Mouse (Mus musculus): ENCODE data around the gene Tmem109. TPM values are rescaled to one million over a fixed set of nuclear protein-coding genes. Genes with fewer than 3 reads are reported as not detected.

The Tmem109 gene
- 20.0 and 20.6 TPM in 2 replicates for polyA plus RNA-seq (2015; fragmentation: Nextera tagmentation; extraction: Ambion mirVana)

- under 1% methylated on average over 49 of the region's 49 CpGs for WGBS (ENCODE audit: insufficient replicate concordance)
- peak within 1 kb of the TSS; percentile 94 for H3K4me2 ChIP-seq
Observed at GRCm38 (mm10) chr19:10881426-10882154, at the start of gene Tmem109. Tmem109 (minus strand) TSS chr19:10882001.

GRCm38 (mm10) chr19:10930641-10931040 is 48.8 kb upstream of the Tmem109 start:
- no peak overlapping the region for H3K4me3 ChIP-seq (replicated peaks)
- no peaks in the 10 kb centered on the region for H3K27me3 ChIP-seq
- H3K27ac ChIP-seq (replicated peaks) = no peak overlapping the region
- 0 out of 2 replicates have a peak, but pooled peaks cover 4% of the 10 kb centered on the region for H3K4me1 ChIP-seq (replicated peaks)
- H3K9me3 ChIP-seq (replicated peaks) = no peaks in the 10 kb centered on the region
- no peak overlapping the region for H3K4me2 ChIP-seq
- WGBS (ENCODE audit: insufficient replicate concordance) = 39% methylated on average over 2 of the region's 2 CpGs
- no peaks in the 10 kb centered on the region for H3K36me3 ChIP-seq (replicated peaks)
- H3K9ac ChIP-seq = no peak overlapping the region
- no peak for ATAC-seq (ENCODE audit: insufficient read depth)

More at GRCm38 (mm10) chr19:10881426-10882154, at the start of gene Tmem109:
- no peaks in the 10 kb centered on the region for H3K9me3 ChIP-seq (replicated peaks)
- no peaks in the 10 kb centered on the region for H3K36me3 ChIP-seq (replicated peaks)
- H3K27ac ChIP-seq (replicated peaks) = peak within 1 kb of the TSS; percentile 55
- H3K9ac ChIP-seq = peak within 1 kb of the TSS; percentile 56
- no peaks in the 10 kb centered on the region for H3K27me3 ChIP-seq
- ATAC-seq (ENCODE audit: insufficient read depth) = peak; percentile 84
- H3K4me1 ChIP-seq (replicated peaks) = peaks cover 31% of the 10 kb centered on the region
- H3K4me3 ChIP-seq (replicated peaks) = peak within 1 kb of the TSS; percentile 60

GRCm38 (mm10) chr19:10926666-10927065 is 44.9 kb upstream of the Tmem109 start:
- Histone ChIP-seq H3K36me3 (replicated peaks) (no peaks in the 10 kb centered on the region), H3K9ac (no peak overlapping the region), H3K4me3 (replicated peaks) (no peak overlapping the region), H3K9me3 (replicated peaks) (no peaks in the 10 kb centered on the region), H3K27me3 (no peaks in the 10 kb centered on the region), H3K27ac (replicated peaks) (no peak overlapping the region), H3K4me1 (replicated peaks) (0 out of 2 replicates have a peak, but pooled peaks cover 2% of the 10 kb centered on the region), H3K4me2 (no peak overlapping the region)
- 52% methylated on average over 4 of the region's 4 CpGs for WGBS (ENCODE audit: insufficient replicate concordance)
- no peak for ATAC-seq (ENCODE audit: insufficient read depth)

GRCm38 (mm10) chr19:10926123-10926621 is 44.4 kb upstream of the Tmem109 start:
- no peaks in the 10 kb centered on the region for H3K27me3 ChIP-seq
- no peaks in the 10 kb centered on the region for H3K9me3 ChIP-seq (replicated peaks)
- WGBS (ENCODE audit: insufficient replicate concordance) = 53% methylated on average over 6 of the region's 6 CpGs
- no peak overlapping the region for H3K9ac ChIP-seq
- H3K36me3 ChIP-seq (replicated peaks) = no peaks in the 10 kb centered on the region
- H3K27ac ChIP-seq (replicated peaks) = no peak overlapping the region
- H3K4me2 ChIP-seq = no peak overlapping the region
- 0 out of 2 replicates have a peak, but pooled peaks cover 2% of the 10 kb centered on the region for H3K4me1 ChIP-seq (replicated peaks)
- no peak for ATAC-seq (ENCODE audit: insufficient read depth)
- no peak overlapping the region for H3K4me3 ChIP-seq (replicated peaks)

- Histone ChIP-seq H3K9me3 (replicated peaks) (no peaks in the 10 kb centered on the region), H3K36me3 (replicated peaks) (no peaks in the 10 kb centered on the region), H3K27me3 (no peaks in the 10 kb centered on the region), H3K4me1 (replicated peaks) (no peaks in the 10 kb centered on the region), H3K4me2 (no peak overlapping the region), H3K4me3 (replicated peaks) (no peak overlapping the region), H3K9ac (no peak overlapping the region), H3K27ac (replicated peaks) (no peak overlapping the region)
- ATAC-seq (ENCODE audit: insufficient read depth) = no peak
- 42% methylated on average over 4 of the region's 4 CpGs for WGBS (ENCODE audit: insufficient replicate concordance)
Observed at GRCm38 (mm10) chr19:10924220-10924619, 42.4 kb upstream of the Tmem109 start.

- Histone ChIP-seq H3K4me1 (replicated peaks) (no peaks in the 10 kb centered on the region; the same call in 1 of the 2 replicates), H3K4me3 (replicated peaks) (no peak overlapping the region), H3K36me3 (replicated peaks) (no peaks in the 10 kb centered on the region), H3K9ac (no peak overlapping the region), H3K27me3 (no peaks in the 10 kb centered on the region), H3K4me2 (no peak overlapping the region), H3K27ac (replicated peaks) (no peak overlapping the region), H3K9me3 (replicated peaks) (no peaks in the 10 kb centered on the region)
- ATAC-seq (ENCODE audit: insufficient read depth) = no peak
- 45% methylated on average over 3 of the region's 3 CpGs for WGBS (ENCODE audit: insufficient replicate concordance)
Observed at GRCm38 (mm10) chr19:10921058-10921457, 39.3 kb upstream of the Tmem109 start.

GRCm38 (mm10) chr19:10920532-10920931 is 38.7 kb upstream of the Tmem109 start, which contains the start of gene Zp1:
Zp1 (minus strand) TSS chr19:10920632.
- WGBS (ENCODE audit: insufficient replicate concordance) = 49% methylated on average over 2 of the region's 2 CpGs
- Histone ChIP-seq H3K27me3 (0 out of 2 replicates have a peak, but pooled peaks cover 2% of the 10 kb centered on the region), H3K9ac (no peak within 1 kb of the TSS), H3K9me3 (replicated peaks) (no peaks in the 10 kb centered on the region), H3K4me1 (replicated peaks) (no peaks in the 10 kb centered on the region; the same call in 1 of the 2 replicates), H3K4me2 (no peak within 1 kb of the TSS), H3K36me3 (replicated peaks) (no peaks in the 10 kb centered on the region), H3K4me3 (replicated peaks) (no peak within 1 kb of the TSS), H3K27ac (replicated peaks) (no peak within 1 kb of the TSS)
- ATAC-seq (ENCODE audit: insufficient read depth) = no peak

- ATAC-seq (ENCODE audit: insufficient read depth) = no peak
- Histone ChIP-seq H3K27me3 (0 out of 2 replicates have a peak, but pooled peaks cover 16% of the 10 kb centered on the region), H3K9me3 (replicated peaks) (no peaks in the 10 kb centered on the region), H3K4me3 (replicated peaks) (no peak overlapping the region), H3K9ac (no peak overlapping the region), H3K36me3 (replicated peaks) (no peaks in the 10 kb centered on the region), H3K4me2 (no peak overlapping the region), H3K27ac (replicated peaks) (no peak overlapping the region), H3K4me1 (replicated peaks) (no peaks in the 10 kb centered on the region; the same call in 1 of the 2 replicates)
- WGBS (ENCODE audit: insufficient replicate concordance) = 68% methylated on average over 10 of the region's 10 CpGs
Observed at GRCm38 (mm10) chr19:10918321-10918991, 36.7 kb upstream of the Tmem109 start.

- no peak for ATAC-seq (ENCODE audit: insufficient read depth)
- H3K4me3 ChIP-seq (replicated peaks) = no peak overlapping the region
- 0 out of 2 replicates have a peak, but pooled peaks cover 16% of the 10 kb centered on the region for H3K27me3 ChIP-seq
- no peak overlapping the region for H3K4me2 ChIP-seq
- H3K9me3 ChIP-seq (replicated peaks) = no peaks in the 10 kb centered on the region
- 39% methylated on average over 5 of the region's 5 CpGs for WGBS (ENCODE audit: insufficient replicate concordance)
- H3K4me1 ChIP-seq (replicated peaks) = no peaks in the 10 kb centered on the region; the same call in 1 of the 2 replicates
- H3K9ac ChIP-seq = no peak overlapping the region
- no peak overlapping the region for H3K27ac ChIP-seq (replicated peaks)
- no peaks in the 10 kb centered on the region for H3K36me3 ChIP-seq (replicated peaks)
Observed at GRCm38 (mm10) chr19:10916506-10916905, 34.7 kb upstream of the Tmem109 start.

- Histone ChIP-seq H3K9me3 (replicated peaks) (no peaks in the 10 kb centered on the region), H3K36me3 (replicated peaks) (no peaks in the 10 kb centered on the region), H3K4me2 (no peak overlapping the region), H3K4me3 (replicated peaks) (no peak overlapping the region), H3K27ac (replicated peaks) (no peak overlapping the region), H3K9ac (no peak overlapping the region), H3K27me3 (0 out of 2 replicates have a peak, but pooled peaks cover 16% of the 10 kb centered on the region), H3K4me1 (replicated peaks) (no peaks in the 10 kb centered on the region; the same call in 1 of the 2 replicates)
- 33% methylated on average over 2 of the region's 2 CpGs for WGBS (ENCODE audit: insufficient replicate concordance)
- ATAC-seq (ENCODE audit: insufficient read depth) = no peak
Observed at GRCm38 (mm10) chr19:10914870-10915269, 33.1 kb upstream of the Tmem109 start.

- Histone ChIP-seq H3K9me3 (replicated peaks) (no peaks in the 10 kb centered on the region), H3K27me3 (0 out of 2 replicates have a peak, but pooled peaks cover 16% of the 10 kb centered on the region), H3K36me3 (replicated peaks) (no peaks in the 10 kb centered on the region), H3K9ac (no peak overlapping the region), H3K4me1 (replicated peaks) (no peaks in the 10 kb centered on the region; the same call in 1 of the 2 replicates), H3K4me3 (replicated peaks) (no peak overlapping the region), H3K4me2 (no peak overlapping the region), H3K27ac (replicated peaks) (no peak overlapping the region)
- WGBS (ENCODE audit: insufficient replicate concordance) = 19% methylated on average over 7 of the region's 7 CpGs
- no peak for ATAC-seq (ENCODE audit: insufficient read depth)
Observed at GRCm38 (mm10) chr19:10914291-10914690, 32.5 kb upstream of the Tmem109 start.
